Mouse (Mus musculus) embryonic facial prominence, embryonic 15.5 days (tissue): ENCODE results near the gene Rbms3. TPM values are rescaled to one million over a fixed set of nuclear protein-coding genes. Genes with fewer than 3 reads are reported as not detected.
A peak's percentile ranks its signal among the peaks of the same experiment; 100 is the strongest.

Experiments
- ATAC-seq: fragments of 200-750 bp; cut with Nextera tagmentation; 2 replicates; pipeline ENCODE4 v1.8.0; 2017; ENCODE audit warnings: low read depth, moderate TSS enrichment; ENCODE audit not compliant: insufficient number of reproducible peaks, low FRiP score, low TSS enrichment
- H3K27ac ChIP-seq: fragments of 300-500 bp; sonication (generic); replicated peaks from 2 replicates; pipeline ENCODE4 v1.5.1; 2015; ENCODE audit warnings: mild to moderate bottlenecking, inconsistent platforms
- H3K27me3 ChIP-seq: fragments of 300-500 bp; sonication (generic); 2 replicates; pipeline ENCODE4 v1.6.1; 2015; ENCODE audit warnings: inconsistent platforms
- H3K36me3 ChIP-seq: fragments of 300-500 bp; sonication (generic); 2 replicates; pipeline ENCODE4 v1.6.1; 2015; ENCODE audit warnings: mild to moderate bottlenecking, inconsistent platforms
- H3K4me1 ChIP-seq: fragments of 300-500 bp; sonication (generic); 2 replicates; pipeline ENCODE4 v1.6.1; 2015; ENCODE audit warnings: inconsistent platforms
- H3K4me2 ChIP-seq: fragments of 300-500 bp; sonication (generic); replicated peaks from 2 replicates; pipeline ENCODE4 v1.6.1; 2015; ENCODE audit warnings: mild to moderate bottlenecking, inconsistent platforms
- H3K4me3 ChIP-seq: fragments of 300-500 bp; sonication (generic); replicated peaks from 2 replicates; pipeline ENCODE4 v1.5.1; 2015; ENCODE audit warnings: mild to moderate bottlenecking, inconsistent platforms
- H3K9ac ChIP-seq: fragments of 300-500 bp; sonication (generic); 2 replicates; pipeline ENCODE4 v1.6.1; 2015; ENCODE audit warnings: inconsistent platforms
- H3K9me3 ChIP-seq: fragments of 300-500 bp; sonication (generic); replicated peaks from 2 replicates; pipeline ENCODE4 v1.6.1; 2016; ENCODE audit warnings: inconsistent platforms
- WGBS: fragments of 180-500 bp; shearing (Covaris S2); methylation state at CpG from one replicate; pipeline ENCODE4 v1.1.7; 2015; 5-methylcytosine and 5-hydroxymethylcytosine counted together
- polyA plus RNA-seq: library from polyadenylated mRNA; unstranded; fragments of >200 nt; fragmentation: Nextera tagmentation; extraction: Ambion mirVana; gene quantifications from 2 replicates; pipeline ENCODE4 v1.2.1, GENCODE M21; 2015

The Rbms3 gene
- polyA plus RNA-seq, 1 experiment from 2014 or later, result 84.3 TPM

DNA sequence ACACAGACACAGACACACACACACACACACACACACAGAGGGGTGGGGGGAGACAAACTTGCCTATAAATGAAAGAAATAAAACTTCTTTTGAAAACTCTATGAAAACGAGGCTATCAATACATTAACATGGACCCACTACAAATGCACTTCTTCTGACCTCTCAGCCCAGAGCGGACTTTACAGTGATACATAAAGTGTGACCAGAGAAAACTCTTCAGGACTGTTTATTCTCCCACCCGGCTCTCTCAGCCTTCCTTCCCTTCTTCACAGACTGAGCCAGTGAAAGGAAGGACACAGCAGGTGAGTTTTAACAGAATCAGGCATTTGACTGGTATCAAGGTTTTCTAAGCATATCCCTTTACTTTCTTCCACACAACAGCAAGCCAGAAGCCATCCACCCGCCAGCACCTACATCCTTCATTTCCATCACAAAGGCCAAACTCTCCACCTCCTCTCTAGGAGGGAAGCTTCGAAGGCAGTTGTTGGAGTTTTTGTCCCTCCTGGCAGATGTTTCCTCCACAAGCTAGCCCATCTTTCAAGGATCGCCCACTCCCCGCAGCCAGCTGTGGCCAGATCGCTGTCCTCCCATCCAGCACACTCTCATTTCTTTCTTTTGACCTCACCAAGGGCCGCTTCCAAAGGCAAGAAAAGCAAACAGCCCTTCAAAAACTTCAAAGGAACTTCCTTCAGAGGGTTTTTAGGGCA, 980.5 kb downstream of the Rbms3 start:
- Histone ChIP-seq H3K27ac (no peak overlapping the region), H3K27me3 (no peaks in the 10 kb centered on the region), H3K4me1 (no peaks in the 10 kb centered on the region), H3K4me3 (no peak overlapping the region), H3K36me3 (no peaks in the 10 kb centered on the region), H3K9ac (no peak overlapping the region), H3K9me3 (no peaks in the 10 kb centered on the region), H3K4me2 (no peak overlapping the region)
- no peak for ATAC-seq
- 46% methylated on average over 9 of the region's 9 CpGs for WGBS

DNA sequence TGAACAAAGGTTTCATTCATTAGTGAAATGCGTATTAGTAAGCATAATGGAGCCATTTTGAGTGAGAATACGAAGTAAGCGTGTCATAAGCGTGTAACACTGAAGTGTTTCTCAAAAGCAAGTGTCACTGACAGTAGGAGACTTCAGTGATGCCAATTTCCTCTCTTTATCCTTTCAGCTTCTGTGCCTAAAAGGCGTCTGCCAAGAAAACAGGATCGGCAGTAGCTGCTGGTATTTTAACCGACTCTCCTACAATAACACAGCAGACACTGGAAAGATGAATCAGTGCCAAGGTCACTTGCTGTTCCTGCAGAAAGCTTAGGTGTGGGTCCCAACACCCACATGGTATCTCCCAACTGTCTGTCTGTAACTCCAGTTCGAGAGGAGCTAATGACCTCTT, 985.1 kb downstream of the Rbms3 start:
- no peak overlapping the region for H3K4me3 ChIP-seq
- H3K4me2 ChIP-seq, result no peak overlapping the region
- no peaks in the 10 kb centered on the region for H3K9me3 ChIP-seq
- H3K9ac ChIP-seq, result no peak overlapping the region
- no peaks in the 10 kb centered on the region for H3K27me3 ChIP-seq
- WGBS, result 70% methylated on average over 8 of the region's 8 CpGs
- no peak for ATAC-seq
- H3K27ac ChIP-seq, result 0 out of 2 replicates have a peak overlapping the region, but pooled peaks have one; percentile 11
- no peaks in the 10 kb centered on the region for H3K36me3 ChIP-seq
- no peaks in the 10 kb centered on the region for H3K4me1 ChIP-seq

DNA sequence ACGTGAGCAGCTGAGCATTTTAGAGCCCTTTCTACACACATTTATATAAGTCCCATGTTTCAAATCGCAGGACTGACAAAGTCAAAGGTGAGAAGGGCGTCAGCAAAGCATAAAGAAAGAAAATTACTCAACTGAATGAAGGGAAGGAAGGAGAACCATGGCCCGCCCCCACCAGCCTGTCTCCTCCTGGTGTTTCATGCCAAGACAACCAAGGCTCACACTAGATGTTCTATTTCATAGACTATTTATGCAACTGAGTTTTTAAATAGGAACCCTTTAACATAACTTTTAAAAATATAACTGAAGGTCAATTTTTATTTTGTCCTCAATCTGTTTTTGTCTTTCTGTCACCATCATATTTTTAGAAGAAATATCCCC, 989.4 kb downstream of the Rbms3 start:
- no peak for ATAC-seq
- Histone ChIP-seq H3K4me3 (no peak overlapping the region), H3K27me3 (no peaks in the 10 kb centered on the region), H3K9ac (no peak overlapping the region), H3K4me1 (no peaks in the 10 kb centered on the region), H3K36me3 (0 out of 2 replicates have a peak, but pooled peaks cover 3% of the 10 kb centered on the region), H3K9me3 (no peaks in the 10 kb centered on the region), H3K4me2 (no peak overlapping the region), H3K27ac (no peak overlapping the region)
- 68% methylated on average over 4 of the region's 4 CpGs for WGBS

DNA sequence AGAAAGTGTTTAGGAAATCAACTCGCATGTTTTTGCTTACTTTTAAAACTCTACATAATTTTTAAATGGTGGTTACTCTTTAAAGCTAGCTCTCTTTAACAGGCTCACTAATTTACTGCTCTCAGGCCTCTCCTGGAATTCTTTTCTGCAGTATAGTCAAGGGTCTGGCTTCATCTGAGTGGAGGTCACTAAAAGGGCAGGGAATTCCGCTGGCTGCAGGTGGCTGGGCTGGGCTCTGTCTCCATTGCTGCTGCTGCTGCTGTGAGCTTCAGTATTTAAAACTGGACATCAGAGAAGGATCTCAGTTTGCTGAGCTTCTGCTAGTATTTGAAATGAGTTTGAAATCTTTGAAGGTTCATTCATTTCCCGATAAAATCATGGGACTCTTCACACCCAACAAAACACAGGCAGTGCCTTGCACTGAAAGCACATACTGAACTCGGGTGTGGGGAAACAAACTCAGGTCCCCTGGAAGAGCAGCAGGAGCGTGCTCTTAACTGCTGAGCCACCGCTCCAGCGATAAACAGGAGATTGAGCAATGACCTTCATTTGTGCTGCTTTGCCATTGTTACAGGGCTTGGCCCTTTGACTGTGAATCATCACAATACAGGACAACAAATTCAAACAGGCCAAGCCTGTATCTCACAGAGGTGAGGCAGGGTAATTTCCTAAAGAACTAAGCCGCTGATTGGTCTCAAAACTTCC, 990.0 kb downstream of the Rbms3 start:
- ATAC-seq, result no peak
- no peak overlapping the region for H3K9ac ChIP-seq
- H3K27ac ChIP-seq, result no peak overlapping the region
- no peak overlapping the region for H3K4me3 ChIP-seq
- H3K4me2 ChIP-seq, result no peak overlapping the region
- no peaks in the 10 kb centered on the region for H3K4me1 ChIP-seq
- no peaks in the 10 kb centered on the region for H3K27me3 ChIP-seq
- 0 out of 2 replicates have a peak, but pooled peaks cover 3% of the 10 kb centered on the region for H3K36me3 ChIP-seq
- 62% methylated on average over 8 of the region's 8 CpGs for WGBS
- H3K9me3 ChIP-seq, result no peaks in the 10 kb centered on the region

DNA sequence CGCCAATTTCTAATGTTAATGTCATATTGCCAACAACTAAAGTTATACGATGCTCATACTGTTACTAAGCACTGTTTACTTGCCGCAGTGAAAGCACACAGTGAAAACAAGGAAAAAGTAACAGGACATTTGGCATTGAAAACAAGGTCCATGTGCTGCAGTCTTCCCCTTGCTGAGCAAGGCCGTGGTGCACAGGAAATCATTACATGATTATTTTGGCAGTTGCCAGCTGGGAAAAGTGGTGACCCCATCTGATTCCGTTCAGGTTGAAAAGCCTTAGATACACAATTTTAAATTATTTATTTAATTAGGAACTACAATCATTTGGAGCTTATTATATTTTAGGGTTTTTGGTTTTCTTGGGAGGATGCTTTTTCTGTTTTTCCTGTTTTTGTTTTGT, 995.9 kb downstream of the Rbms3 start:
- Histone ChIP-seq H3K27ac (no peak overlapping the region), H3K27me3 (no peaks in the 10 kb centered on the region), H3K36me3 (0 out of 2 replicates have a peak, but pooled peaks cover 3% of the 10 kb centered on the region), H3K9ac (no peak overlapping the region), H3K4me1 (no peaks in the 10 kb centered on the region), H3K9me3 (no peaks in the 10 kb centered on the region), H3K4me2 (no peak overlapping the region), H3K4me3 (no peak overlapping the region)
- no peak for ATAC-seq
- WGBS, result 49% methylated on average over 5 of the region's 5 CpGs

DNA sequence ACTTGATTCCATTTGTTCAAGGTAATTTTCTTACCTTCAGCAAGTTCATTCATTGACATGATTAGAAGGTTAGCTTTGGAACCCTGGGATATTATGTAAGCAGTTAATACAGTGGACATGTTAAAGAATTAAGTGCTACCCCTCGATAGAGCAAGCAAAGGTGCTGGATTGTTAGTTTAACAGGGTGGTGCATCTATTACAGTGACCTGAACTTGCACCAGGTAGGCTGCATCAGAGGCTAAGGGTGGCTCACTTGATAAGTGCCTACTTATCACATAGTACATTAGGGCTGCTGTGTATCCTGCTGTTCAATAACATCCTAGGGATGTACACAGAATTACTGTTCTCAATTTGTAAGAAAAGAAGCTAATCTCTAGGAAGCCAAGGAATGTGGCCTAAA, 996.6 kb downstream of the Rbms3 start:
- ATAC-seq, result no peak
- H3K27me3 ChIP-seq, result no peaks in the 10 kb centered on the region
- 91% methylated on average over 1 of the region's 1 CpGs for WGBS

DNA sequence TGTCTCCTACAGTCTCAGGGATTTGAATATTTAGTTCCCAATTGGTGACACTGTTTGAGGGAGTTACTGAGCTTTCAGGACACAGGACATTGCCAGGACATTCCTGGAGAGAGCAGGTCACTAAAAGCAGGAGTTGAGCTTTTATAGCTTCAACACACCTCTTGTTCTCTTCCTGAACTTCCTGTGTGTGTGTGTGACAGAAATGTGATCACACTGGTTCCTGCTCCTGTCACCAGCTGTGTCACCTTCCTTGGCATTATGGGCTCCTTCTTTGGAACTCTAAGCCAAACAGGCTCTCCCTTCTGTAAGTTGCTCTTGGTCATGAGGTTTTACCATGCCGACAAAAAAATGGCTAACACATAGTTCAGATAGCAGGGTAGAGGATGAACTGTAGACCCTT, 997.9 kb downstream of the Rbms3 start:
- ATAC-seq, result no peak
- 89% methylated on average over 1 of the region's 1 CpGs for WGBS
- Histone ChIP-seq H3K4me2 (no peak overlapping the region), H3K4me1 (no peaks in the 10 kb centered on the region), H3K9ac (no peak overlapping the region), H3K9me3 (no peaks in the 10 kb centered on the region), H3K27ac (no peak overlapping the region), H3K4me3 (no peak overlapping the region), H3K36me3 (0 out of 2 replicates have a peak, but pooled peaks cover 3% of the 10 kb centered on the region), H3K27me3 (no peaks in the 10 kb centered on the region)

More for the DNA sequence above, 996.6 kb downstream of the Rbms3 start:
- H3K9ac ChIP-seq, result no peak overlapping the region
- 0 out of 2 replicates have a peak, but pooled peaks cover 3% of the 10 kb centered on the region for H3K36me3 ChIP-seq
- no peak overlapping the region for H3K4me3 ChIP-seq
- no peaks in the 10 kb centered on the region for H3K9me3 ChIP-seq
- H3K4me1 ChIP-seq, result no peaks in the 10 kb centered on the region
- no peak overlapping the region for H3K27ac ChIP-seq
- no peak overlapping the region for H3K4me2 ChIP-seq

DNA sequence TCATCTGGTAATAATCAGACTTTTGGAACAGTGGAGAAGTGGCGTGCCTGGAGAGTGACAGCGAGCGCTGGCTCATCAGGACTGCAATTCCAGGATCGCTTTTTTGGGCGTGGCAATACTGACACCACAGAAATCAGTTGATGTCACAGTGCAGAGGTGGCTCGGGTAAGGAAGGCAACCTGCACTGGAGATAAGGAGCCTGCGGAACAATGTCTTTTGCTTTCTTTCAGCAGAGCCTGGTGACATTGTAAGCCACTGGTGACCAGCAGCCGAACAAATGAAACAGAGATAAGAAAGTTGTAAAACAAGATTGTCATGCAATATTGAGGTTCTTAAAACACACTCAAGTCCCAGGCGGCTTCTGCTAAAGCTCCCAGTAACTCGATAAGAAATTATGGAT, 998.9 kb downstream of the Rbms3 start:
- WGBS, result 65% methylated on average over 10 of the region's 10 CpGs
- 0 out of 2 replicates have a peak, but pooled peaks cover 2% of the 10 kb centered on the region for H3K36me3 ChIP-seq

DNA sequence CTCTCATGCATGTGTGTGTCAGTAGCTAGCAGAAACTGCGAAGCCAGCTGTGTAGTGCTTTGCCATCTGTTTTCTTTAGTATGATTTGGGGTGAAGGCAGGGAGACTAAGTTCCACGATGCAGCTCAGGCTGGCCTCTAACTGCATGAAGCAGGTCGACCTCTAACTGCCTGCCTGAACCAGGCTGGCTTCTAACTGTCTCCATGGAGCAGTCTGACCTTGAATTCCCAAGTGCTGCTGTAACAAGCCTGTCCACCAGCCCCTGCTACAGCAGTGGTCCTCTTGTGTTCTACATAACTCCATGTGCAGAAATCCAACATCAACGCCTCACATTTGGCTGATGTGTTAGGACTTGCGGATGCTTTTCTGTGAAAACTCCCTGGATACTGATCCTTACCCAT, 1009.3 kb downstream of the Rbms3 start:
- Histone ChIP-seq H3K9me3 (no peaks in the 10 kb centered on the region), H3K4me3 (no peak overlapping the region), H3K27ac (no peak overlapping the region), H3K36me3 (no peaks in the 10 kb centered on the region), H3K4me2 (no peak overlapping the region), H3K27me3 (no peaks in the 10 kb centered on the region), H3K4me1 (no peaks in the 10 kb centered on the region), H3K9ac (no peak overlapping the region)
- 49% methylated on average over 5 of the region's 5 CpGs for WGBS
- no peak for ATAC-seq

More for the DNA sequence above, 998.9 kb downstream of the Rbms3 start:
- H3K4me1 ChIP-seq, result no peaks in the 10 kb centered on the region
- H3K4me2 ChIP-seq, result no peak overlapping the region
- H3K27me3 ChIP-seq, result no peaks in the 10 kb centered on the region
- no peak overlapping the region for H3K27ac ChIP-seq
- no peak overlapping the region for H3K4me3 ChIP-seq
- no peaks in the 10 kb centered on the region for H3K9me3 ChIP-seq
- no peak overlapping the region for H3K9ac ChIP-seq
- ATAC-seq, result no peak

DNA sequence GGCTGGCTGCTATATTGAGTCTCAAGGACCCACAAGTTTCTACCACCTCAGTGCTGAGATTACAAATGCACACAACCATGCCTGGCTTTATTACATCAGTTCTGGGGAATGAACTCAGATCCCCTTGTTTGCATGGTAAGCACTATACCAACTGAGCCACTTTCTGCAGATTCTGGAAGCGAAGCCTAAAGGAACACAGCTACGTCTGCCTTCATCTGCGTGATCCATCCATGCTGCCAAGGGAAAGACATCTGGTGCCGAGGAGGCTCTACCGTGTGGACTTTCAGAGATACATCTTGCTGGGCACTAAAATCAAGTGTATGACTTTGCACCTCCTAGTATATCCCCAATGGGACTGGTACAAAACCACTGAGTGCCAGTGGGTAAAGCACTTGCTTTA, 1010.8 kb downstream of the Rbms3 start:
- no peaks in the 10 kb centered on the region for H3K4me1 ChIP-seq
- 93% methylated on average over 5 of the region's 5 CpGs for WGBS
- H3K27ac ChIP-seq, result no peak overlapping the region
- no peaks in the 10 kb centered on the region for H3K27me3 ChIP-seq
- no peak overlapping the region for H3K4me2 ChIP-seq
- H3K36me3 ChIP-seq, result no peaks in the 10 kb centered on the region
- no peak for ATAC-seq
- no peaks in the 10 kb centered on the region for H3K9me3 ChIP-seq
- H3K9ac ChIP-seq, result no peak overlapping the region
- no peak overlapping the region for H3K4me3 ChIP-seq

DNA sequence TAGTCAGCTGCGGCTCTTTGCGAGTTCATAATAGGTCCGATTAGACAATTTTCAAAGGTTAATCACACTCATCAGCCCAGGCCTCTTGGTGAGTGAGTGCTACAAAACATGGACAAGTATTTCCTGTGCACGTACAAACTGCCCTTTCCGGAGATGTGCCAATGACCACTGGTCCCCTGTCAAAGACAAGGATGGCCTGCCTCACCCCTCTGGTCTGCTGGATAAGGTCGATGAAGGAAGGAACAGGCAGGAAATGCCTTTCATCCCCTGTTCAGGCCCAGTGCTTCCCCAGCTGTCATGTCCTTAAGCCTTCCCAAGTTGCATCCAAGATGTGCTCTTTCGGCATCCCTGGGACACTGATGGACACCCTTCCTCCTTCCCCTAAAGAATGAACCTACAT, 1016.4 kb downstream of the Rbms3 start:
- Histone ChIP-seq H3K9me3 (no peaks in the 10 kb centered on the region), H3K4me3 (no peak overlapping the region), H3K27me3 (no peaks in the 10 kb centered on the region), H3K27ac (no peak overlapping the region), H3K9ac (no peak overlapping the region), H3K4me1 (no peaks in the 10 kb centered on the region), H3K36me3 (no peaks in the 10 kb centered on the region), H3K4me2 (no peak overlapping the region)
- no peak for ATAC-seq
- 75% methylated on average over 7 of the region's 7 CpGs for WGBS
